Mouse (Mus musculus) E14TG2a.4 (cell line): Measurements from ENCODE around the gene Ascc2.
A peak's percentile ranks its signal among the peaks of the same experiment; 100 is the strongest.

Source experiments
- H3K27me3 ChIP-seq: 2 replicates; pipeline ENCODE4 v1.6.1; 2014; ENCODE audit warnings: low read length, control low read depth; ENCODE audit not compliant: insufficient read depth
- H3K36me3 ChIP-seq: 2 replicates; pipeline ENCODE4 v1.6.1; 2014; ENCODE audit warnings: low read length, control low read depth; ENCODE audit not compliant: insufficient read depth
- H3K4me1 ChIP-seq: replicated peaks from 2 replicates; pipeline ENCODE4 v1.6.1; 2014; ENCODE audit warnings: low read depth, low read length, control low read depth
- H3K4me3 ChIP-seq: replicated peaks from 2 replicates; pipeline ENCODE4 v1.5.1; 2014; ENCODE audit warnings: mild to moderate bottlenecking, low read length
- H3K9me3 ChIP-seq: 2 replicates; pipeline ENCODE4 v1.6.1; 2014; ENCODE audit warnings: low read length, control low read depth
- CTCF ChIP-seq: conservative IDR thresholded peaks from 2 replicates; pipeline ENCODE4 v1.5.1; 2014; ENCODE audit warnings: low read length
- NANOG ChIP-seq: IDR thresholded peaks from 2 replicates; pipeline ENCODE4 v1.6.1; 2014; ENCODE audit warnings: borderline replicate concordance, low read length, mixed read lengths
- POU5F1 ChIP-seq: IDR thresholded peaks from 2 replicates; pipeline ENCODE4 v1.6.1; 2014; ENCODE audit warnings: low read length, borderline replicate concordance

Ascc2 gene

DNA sequence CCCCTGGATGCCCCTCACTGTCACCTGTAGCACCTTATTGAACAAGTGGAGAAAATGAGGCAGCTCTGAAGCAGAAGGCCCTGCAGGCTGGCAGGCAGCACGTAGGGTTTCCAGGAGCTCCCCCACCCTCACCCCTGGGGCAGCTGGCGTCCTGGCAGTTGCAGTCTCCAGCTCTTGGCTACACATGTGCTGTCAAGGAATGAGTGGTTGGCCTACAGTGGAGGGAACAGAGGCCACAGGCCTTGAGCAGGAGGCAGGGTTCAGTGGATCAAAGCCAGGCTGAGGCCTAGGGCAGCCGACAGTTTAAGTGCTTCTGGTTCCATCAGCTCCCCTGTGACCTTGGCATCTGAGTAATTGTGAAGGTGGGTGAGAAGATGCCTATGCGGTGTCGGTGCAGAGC lies 93.4 kb downstream of the Ascc2 start:
- Histone ChIP-seq H3K27me3 (no peaks in the 10 kb centered on the region), H3K4me1 (peaks cover 61% of the 10 kb centered on the region), H3K9me3 (no peaks in the 10 kb centered on the region), H3K4me3 (no peak overlapping the region), H3K36me3 (peaks cover 33% of the 10 kb centered on the region)
- no peak for TF ChIP-seq NANOG
- no peak for TF ChIP-seq CTCF
- no peak for TF ChIP-seq POU5F1

DNA sequence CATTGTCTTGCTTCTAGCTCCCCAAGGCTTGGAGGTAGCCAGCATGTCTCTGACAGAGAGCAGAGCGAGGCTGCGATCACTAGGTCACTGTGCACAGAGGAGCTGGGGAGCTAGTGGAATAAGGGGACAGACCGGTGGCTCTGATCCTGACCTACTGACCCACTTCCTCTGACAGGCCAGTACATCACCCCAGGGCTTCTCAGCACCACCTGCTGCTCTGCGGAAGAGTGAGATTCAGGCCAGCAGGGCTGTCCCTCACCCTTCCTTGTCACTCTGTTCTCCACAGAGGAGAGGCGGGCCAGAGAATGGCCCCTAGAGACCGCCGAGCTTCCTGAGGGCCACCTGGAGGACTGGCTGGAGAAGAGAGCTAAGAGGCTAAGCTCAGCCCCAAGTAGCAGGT lies 94.2 kb downstream of the Ascc2 start:
- TF ChIP-seq POU5F1 (no peak), CTCF (no peak), NANOG (no peak)
- peaks cover 25% of the 10 kb centered on the region for H3K36me3 ChIP-seq
- H3K4me3 ChIP-seq: no peak overlapping the region
- peaks cover 64% of the 10 kb centered on the region for H3K4me1 ChIP-seq
- no peaks in the 10 kb centered on the region for H3K27me3 ChIP-seq
- H3K9me3 ChIP-seq: no peaks in the 10 kb centered on the region

DNA sequence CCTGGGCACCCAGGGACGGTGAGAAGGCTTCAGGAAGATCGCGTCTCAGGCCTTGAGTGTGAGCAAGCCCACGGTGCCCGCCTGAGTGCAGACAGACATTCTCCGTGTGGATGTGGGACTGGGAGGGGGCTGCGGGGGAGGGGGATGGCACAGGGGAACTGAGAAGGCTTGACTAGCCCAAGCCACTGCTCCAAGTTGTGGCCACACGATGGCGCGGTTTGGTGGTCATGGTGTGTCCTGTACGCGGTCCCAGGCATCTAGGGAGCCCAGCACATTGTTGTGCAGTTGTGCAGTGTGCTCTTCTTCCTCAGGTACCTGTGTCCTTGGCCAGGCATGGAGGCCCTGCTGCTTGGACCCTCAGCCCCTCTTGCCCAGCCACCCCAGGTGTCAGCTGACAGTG lies 96.6 kb downstream of the Ascc2 start:
- H3K4me1 ChIP-seq: peaks cover 74% of the 10 kb centered on the region
- H3K27me3 ChIP-seq: peaks cover 6% of the 10 kb centered on the region
- TF ChIP-seq NANOG: no peak
- TF ChIP-seq POU5F1: no peak
- TF ChIP-seq CTCF: no peak
- peaks cover 29% of the 10 kb centered on the region for H3K36me3 ChIP-seq
- peak overlapping the region; percentile 52 for H3K4me3 ChIP-seq
- H3K9me3 ChIP-seq: no peaks in the 10 kb centered on the region
